Mouse (Mus musculus): ENCODE results near the gene Gm12184. TPM values are rescaled to one million over a fixed set of nuclear protein-coding genes. Genes with fewer than 3 reads are reported as not detected.
"Not testable (repeated sequence)": the region's sequence is repeated elsewhere in the genome, so short reads cannot be mapped to it uniquely, and the experiment has no call there.

The Gm12184 gene
- polyA plus RNA-seq (2016; fragmentation: Nextera tagmentation; extraction: Ambion mirVana): 4.2 and 13.6 TPM in 2 replicates

DNA sequence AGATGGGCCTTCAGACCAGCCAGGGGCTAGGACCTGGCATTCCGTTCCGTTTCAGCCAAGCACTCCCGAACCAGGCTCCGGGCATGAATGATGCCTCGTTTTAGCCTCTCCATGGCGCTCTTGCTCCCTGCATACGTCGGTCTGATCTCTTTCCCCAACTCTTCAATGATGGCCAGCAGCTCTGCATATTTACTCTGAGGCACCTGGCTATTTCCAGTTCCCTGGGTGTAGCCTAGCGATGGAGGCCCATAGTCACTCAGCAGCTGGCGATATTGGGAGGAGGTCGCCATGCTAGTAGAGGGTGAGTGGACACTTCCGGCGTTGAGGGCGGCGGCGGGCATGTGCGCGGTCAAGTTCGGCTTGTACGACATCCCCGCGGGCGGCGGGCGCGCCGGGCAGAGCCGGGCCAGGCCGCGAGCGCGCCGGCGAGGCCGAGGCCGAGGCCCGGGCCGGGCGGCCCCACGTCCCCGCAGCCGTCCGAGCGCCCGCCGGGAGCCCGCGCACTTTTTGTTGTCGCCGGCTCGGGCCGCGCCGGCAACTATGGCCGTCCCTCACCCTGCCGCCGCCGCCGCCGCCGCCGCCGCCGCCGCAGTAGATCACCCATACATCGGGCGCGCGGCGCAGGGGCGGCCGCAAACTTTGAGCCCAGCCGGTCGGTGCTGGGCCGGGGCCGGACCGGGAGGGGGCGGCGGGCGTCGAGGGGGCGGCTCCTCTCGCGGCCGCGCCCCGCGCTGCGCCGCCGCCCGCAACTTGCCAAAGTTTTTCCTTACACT lies at the start of gene Gm12184, which contains the start of gene Trim7:
Gm12184 (minus strand) TSS at position 677 of the 773 bp plus-strand sequence.
Trim7 (plus strand) TSS at position 162 of the 773 bp plus-strand sequence.
- ATAC-seq (ENCODE audit: insufficient number of reproducible peaks, insufficient read depth, low FRiP score, low TSS enrichment, low read depth): peak; percentile 79
- H3K36me3 ChIP-seq; H3K4me1 ChIP-seq (replicated peaks); H3K9me3 ChIP-seq: not testable (repeated sequence)
- peaks cover 19% of the 10 kb centered on the region for H3K27me3 ChIP-seq
- H3K9ac ChIP-seq (replicated peaks): peak within 1 kb of the TSS; percentile 51
- peak within 1 kb of the TSS; percentile 45 for H3K4me3 ChIP-seq (replicated peaks)
- peak within 1 kb of the TSS; percentile 59; the same call in 1 of the 2 replicates for H3K27ac ChIP-seq
- under 1% methylated on average over 27 of the region's 92 CpGs for WGBS
- H3K4me2 ChIP-seq: peak within 1 kb of the TSS; percentile 64

DNA sequence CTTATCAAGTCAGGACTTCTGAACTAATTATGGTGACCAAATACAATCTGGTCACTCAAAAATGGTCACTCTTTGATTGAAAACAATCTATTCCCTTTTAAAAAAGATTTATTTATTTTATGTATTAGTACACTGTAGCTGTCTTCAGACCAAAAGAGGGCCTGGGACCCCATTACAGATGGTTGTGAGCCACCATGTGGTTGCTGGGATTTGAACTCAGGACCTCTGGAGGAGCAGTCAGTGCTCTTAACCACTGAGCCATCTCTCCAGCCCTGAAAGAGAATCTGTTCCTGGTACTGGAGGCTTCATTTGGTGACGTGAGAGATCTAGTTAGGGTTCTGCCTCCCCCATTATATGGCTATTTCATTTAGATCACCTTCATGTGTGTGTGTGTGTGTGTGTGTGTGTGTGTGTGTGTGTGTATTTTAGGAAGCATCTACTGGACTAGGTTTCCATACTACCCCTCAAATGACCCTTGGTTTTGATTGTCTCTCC lies 48.9 kb upstream of the Gm12184 start:
- ATAC-seq (ENCODE audit: insufficient number of reproducible peaks, insufficient read depth, low FRiP score, low TSS enrichment, low read depth); H3K4me3 ChIP-seq (replicated peaks); H3K9ac ChIP-seq (replicated peaks); H3K9me3 ChIP-seq; H3K36me3 ChIP-seq; H3K27ac ChIP-seq; H3K4me2 ChIP-seq: not testable (repeated sequence)
- H3K4me1 ChIP-seq (replicated peaks): peaks cover 13% of the 10 kb centered on the region
- peaks cover 13% of the 10 kb centered on the region; the same call in 1 of the 2 replicates for H3K27me3 ChIP-seq
- 73% methylated on average over 1 of the region's 1 CpGs for WGBS

DNA sequence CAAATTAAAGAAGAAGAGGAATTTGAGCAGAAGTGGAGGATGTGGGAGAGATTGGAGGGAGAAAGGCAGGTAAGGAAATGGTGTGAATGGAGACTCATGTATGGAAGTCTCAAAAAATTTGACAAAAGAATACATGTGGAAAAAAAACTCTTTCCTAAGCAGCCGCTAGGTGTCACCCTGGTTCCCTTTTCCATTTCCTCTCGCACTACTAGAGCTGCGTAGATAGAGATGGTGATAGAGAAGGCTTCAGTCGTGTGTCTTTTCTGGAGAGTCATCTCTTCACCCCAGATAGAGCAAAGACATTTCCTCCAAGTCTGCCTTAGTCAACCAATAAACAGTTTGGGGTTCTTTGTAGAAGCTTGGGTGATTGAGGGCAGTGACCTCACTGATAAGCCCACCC lies 48.0 kb upstream of the Gm12184 start:
- Histone ChIP-seq H3K4me2 (no peak overlapping the region), H3K36me3 (no peaks in the 10 kb centered on the region), H3K9me3 (no peaks in the 10 kb centered on the region), H3K4me3 (replicated peaks) (no peak overlapping the region), H3K4me1 (replicated peaks) (peaks cover 15% of the 10 kb centered on the region), H3K27me3 (peaks cover 16% of the 10 kb centered on the region; the same call in 1 of the 2 replicates), H3K9ac (replicated peaks) (no peak overlapping the region), H3K27ac (no peak overlapping the region)
- no peak for ATAC-seq (ENCODE audit: insufficient number of reproducible peaks, insufficient read depth, low FRiP score, low TSS enrichment, low read depth)
- WGBS: 2% methylated on average over 4 of the region's 4 CpGs

DNA sequence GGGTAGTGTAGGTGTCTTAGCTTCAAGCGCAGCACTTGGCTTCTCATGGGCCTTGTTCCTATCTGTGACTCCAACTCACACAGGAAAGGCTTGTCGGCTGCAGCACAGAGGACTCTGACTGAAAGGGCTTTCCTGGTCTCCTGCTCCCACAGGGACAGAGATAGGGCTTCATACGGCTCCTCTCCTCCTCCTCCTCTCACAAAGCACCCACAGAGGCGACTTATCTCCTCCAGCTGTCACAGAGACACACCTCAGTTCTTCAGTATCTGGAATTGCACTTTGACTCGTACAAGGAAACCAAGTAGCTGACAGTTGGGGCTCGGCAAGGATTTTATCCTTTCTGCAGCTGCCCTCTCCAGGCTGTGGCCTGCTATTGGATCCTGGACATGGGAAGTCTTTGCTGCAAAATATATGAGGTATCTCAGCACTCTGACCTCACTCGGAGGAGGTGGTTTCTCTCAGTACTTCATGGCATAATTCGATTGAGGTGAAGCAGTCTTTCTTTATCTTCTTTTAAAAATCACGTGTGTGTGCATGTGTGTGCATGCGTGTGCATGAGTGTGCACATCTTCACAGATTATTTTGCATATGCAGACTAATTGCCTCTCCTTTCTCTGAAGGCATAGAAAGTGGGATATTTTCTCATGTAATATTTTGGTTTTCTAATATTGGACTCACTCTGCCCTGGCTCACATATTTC lies 47.3 kb upstream of the Gm12184 start:
- WGBS: 71% methylated on average over 10 of the region's 10 CpGs
- ATAC-seq (ENCODE audit: insufficient number of reproducible peaks, insufficient read depth, low FRiP score, low TSS enrichment, low read depth): no peak
- Histone ChIP-seq H3K4me3 (replicated peaks) (no peak overlapping the region), H3K27ac (no peak overlapping the region), H3K9me3 (no peaks in the 10 kb centered on the region), H3K36me3 (no peaks in the 10 kb centered on the region), H3K4me2 (no peak overlapping the region), H3K4me1 (replicated peaks) (peaks cover 15% of the 10 kb centered on the region), H3K27me3 (peaks cover 16% of the 10 kb centered on the region; the same call in 1 of the 2 replicates), H3K9ac (replicated peaks) (no peak overlapping the region)

DNA sequence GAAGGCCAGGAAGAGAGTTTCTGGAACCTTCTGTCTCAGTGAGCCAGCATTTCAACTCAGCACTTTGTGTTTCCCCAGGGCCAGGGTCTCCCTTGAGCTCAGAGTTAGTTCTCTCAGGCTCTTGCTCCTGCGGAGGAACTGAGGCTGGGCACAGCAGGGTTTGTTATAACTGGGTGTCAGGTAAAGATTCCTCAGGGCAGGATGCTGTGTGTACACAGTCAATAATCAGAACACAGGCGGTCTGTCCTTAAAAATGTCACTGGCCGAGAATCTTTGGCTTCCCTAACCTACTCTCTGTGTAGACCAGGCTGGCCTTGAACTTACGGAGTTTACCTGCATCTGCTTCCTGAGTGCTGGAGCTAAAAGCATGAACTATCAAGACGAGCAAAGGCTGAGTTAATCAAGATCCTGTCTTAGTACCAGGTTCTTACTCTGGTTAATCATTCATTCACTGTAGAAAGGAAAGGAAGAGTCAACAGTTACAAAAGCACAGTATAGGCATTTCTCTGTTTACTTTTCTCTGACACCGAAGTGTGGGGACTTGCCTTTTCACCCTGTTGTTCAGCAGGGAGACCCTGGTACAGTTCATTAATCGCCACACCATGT lies 46.3 kb upstream of the Gm12184 start:
- H3K27me3 ChIP-seq: peaks cover 16% of the 10 kb centered on the region
- no peak for ATAC-seq (ENCODE audit: insufficient number of reproducible peaks, insufficient read depth, low FRiP score, low TSS enrichment, low read depth)
- H3K4me3 ChIP-seq (replicated peaks): no peak overlapping the region
- H3K4me1 ChIP-seq (replicated peaks): peaks cover 15% of the 10 kb centered on the region
- no peak overlapping the region for H3K4me2 ChIP-seq
- H3K27ac ChIP-seq: 0 out of 2 replicates have a peak overlapping the region, but pooled peaks have one; percentile 29
- WGBS: 80% methylated on average over 7 of the region's 7 CpGs
- H3K36me3 ChIP-seq: no peaks in the 10 kb centered on the region
- no peaks in the 10 kb centered on the region for H3K9me3 ChIP-seq
- no peak overlapping the region for H3K9ac ChIP-seq (replicated peaks)

DNA sequence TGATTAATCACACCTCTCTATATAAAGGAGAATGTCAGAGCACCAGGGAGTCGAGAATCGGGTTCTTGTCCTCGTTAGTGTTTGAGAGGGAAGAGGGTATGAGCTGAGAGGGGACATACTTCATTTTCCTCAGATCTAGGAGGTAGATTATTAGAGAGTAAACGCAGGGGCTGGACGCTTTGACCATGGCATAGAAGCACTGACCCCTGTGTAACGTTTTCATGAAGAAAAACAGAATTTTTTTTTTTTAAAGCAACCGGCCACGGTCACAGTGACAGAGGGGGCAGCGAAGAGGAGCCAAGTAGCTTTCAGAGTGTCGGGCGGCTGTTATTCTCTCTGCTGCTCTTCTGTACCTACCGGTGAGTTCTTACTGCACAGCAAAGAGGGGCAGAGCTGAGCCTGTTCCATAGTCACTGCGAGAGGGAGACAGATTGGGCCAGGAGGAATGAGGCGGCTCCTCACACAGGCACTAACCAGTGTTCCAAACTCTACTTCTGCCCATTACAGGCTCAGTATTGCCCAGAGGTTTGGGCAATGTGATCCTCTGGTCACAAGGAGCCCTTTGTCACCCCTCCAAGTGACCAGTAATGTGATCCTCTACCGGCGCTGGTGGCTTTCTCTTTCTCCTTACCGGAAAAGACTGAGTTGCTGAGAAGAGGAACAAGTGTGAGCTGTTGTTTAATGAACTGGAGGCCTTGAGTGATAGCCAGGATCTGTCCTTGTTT lies 45.5 kb upstream of the Gm12184 start:
- peak overlapping the region; percentile 78 for H3K4me2 ChIP-seq
- peaks cover 16% of the 10 kb centered on the region for H3K27me3 ChIP-seq
- no peaks in the 10 kb centered on the region for H3K9me3 ChIP-seq
- WGBS: 7% methylated on average over 17 of the region's 17 CpGs
- peak overlapping the region; percentile 48 for H3K4me3 ChIP-seq (replicated peaks)
- H3K36me3 ChIP-seq: no peaks in the 10 kb centered on the region
- H3K9ac ChIP-seq (replicated peaks): peak overlapping the region; percentile 60; the same call in 1 of the 2 replicates
- no peak for ATAC-seq (ENCODE audit: insufficient number of reproducible peaks, insufficient read depth, low FRiP score, low TSS enrichment, low read depth)
- H3K27ac ChIP-seq: peak overlapping the region; percentile 29; the same call in 1 of the 2 replicates
- H3K4me1 ChIP-seq (replicated peaks): peaks cover 15% of the 10 kb centered on the region

DNA sequence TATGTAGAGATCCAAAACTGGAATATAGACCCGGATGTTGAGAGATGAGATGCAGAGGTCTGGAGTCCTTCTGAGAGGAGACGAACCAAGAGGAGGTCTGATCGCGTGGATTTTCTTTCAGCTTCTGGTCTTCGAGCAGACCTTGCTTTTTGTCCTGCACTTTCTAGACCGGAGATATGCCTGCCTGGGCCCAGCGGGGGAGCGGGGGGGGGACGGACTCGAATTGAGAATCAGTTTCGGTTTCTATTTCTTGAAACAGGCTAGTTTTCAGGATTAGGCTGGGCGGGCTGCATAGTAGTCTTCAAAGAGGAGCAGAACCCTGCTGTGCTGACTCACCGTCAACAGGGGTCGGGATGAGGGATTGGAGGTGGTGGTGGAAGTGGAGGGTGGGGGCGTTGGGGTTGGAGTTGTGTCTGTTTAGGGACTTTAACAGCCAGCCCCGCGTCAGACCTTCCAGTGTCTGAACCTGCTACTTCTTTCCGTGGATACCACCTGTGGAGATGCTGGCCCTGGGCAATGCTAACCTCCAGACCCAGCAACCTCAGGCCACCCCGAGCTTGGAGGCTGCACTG lies 44.8 kb upstream of the Gm12184 start, which contains the start of gene Irgm1:
Irgm1 (minus strand) TSS at position 483 of the 572 bp plus-strand sequence.
- no peaks in the 10 kb centered on the region for H3K9me3 ChIP-seq
- WGBS: 1% methylated on average over 19 of the region's 19 CpGs
- peak within 1 kb of the TSS; percentile 29; the same call in 1 of the 2 replicates for H3K27ac ChIP-seq
- peaks cover 16% of the 10 kb centered on the region for H3K27me3 ChIP-seq
- peak within 1 kb of the TSS; percentile 60 for H3K9ac ChIP-seq (replicated peaks)
- peak within 1 kb of the TSS; percentile 78 for H3K4me2 ChIP-seq
- H3K4me1 ChIP-seq (replicated peaks): peaks cover 15% of the 10 kb centered on the region
- ATAC-seq (ENCODE audit: insufficient number of reproducible peaks, insufficient read depth, low FRiP score, low TSS enrichment, low read depth): 0 out of 2 replicates have a peak, but pooled peaks have one; percentile 28
- peak within 1 kb of the TSS; percentile 48 for H3K4me3 ChIP-seq (replicated peaks)
- H3K36me3 ChIP-seq: no peaks in the 10 kb centered on the region

DNA sequence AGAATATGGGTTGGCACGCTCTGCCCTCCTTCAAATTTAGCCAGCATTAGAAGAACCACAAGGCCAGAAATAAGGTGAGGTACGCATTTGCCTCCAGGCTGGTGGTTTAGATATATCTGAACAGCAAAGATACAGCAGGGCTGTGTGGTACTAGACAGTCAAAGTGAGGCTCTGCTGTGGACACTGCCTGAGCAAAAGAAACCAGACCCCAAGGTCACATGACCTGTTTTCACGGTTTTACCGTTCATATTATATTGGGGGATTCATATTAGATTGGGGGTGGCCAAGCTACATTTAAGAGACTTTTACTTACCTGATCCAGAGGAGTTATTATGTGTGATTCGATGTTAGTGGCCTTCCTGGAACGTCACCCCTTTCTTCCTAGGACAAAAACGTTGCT lies 44.3 kb upstream of the Gm12184 start:
- H3K4me3 ChIP-seq (replicated peaks): peak overlapping the region; percentile 48
- WGBS: 36% methylated on average over 7 of the region's 7 CpGs
- H3K27me3 ChIP-seq: peaks cover 16% of the 10 kb centered on the region
- H3K9me3 ChIP-seq: no peaks in the 10 kb centered on the region
- peaks cover 15% of the 10 kb centered on the region for H3K4me1 ChIP-seq (replicated peaks)
- no peak for ATAC-seq (ENCODE audit: insufficient number of reproducible peaks, insufficient read depth, low FRiP score, low TSS enrichment, low read depth)
- no peaks in the 10 kb centered on the region for H3K36me3 ChIP-seq
- H3K9ac ChIP-seq (replicated peaks): peak overlapping the region; percentile 60
- H3K4me2 ChIP-seq: peak overlapping the region; percentile 78
- no peak overlapping the region for H3K27ac ChIP-seq

DNA sequence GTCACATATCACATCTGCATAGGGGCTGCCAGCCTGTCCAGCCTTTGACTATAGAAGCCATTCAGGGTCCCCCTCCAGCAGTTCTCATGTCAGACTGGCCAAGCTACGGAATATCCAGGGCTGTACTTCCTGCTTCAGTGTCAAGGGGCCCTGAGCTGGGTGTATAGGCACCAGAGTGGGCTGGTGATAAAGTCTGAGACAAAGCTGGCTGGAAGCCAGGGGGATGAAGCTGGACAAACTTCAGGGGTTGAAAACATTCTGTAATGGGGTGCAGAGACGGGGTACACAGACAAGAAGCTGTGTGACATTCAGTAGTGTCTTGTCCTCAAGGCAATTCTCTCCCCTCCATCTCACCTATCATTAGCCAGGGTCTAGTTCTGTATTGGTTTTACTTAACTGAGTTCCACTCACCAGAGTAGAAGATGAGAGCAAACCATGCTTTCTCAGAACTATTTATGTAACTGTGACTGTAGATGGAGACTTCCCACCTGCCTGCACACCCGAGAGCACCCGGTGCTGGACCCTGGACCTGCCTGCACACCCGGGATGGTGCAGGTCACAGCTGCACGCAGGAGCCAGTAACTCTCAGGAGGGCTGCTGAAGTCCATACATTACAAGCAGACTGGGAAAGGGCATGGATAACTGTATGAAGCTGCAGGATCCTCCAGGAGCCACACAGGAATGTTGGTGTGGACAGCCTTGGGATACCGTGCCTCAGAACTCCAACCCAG lies 43.1 kb upstream of the Gm12184 start:
- H3K27me3 ChIP-seq: peaks cover 16% of the 10 kb centered on the region
- no peak for ATAC-seq (ENCODE audit: insufficient number of reproducible peaks, insufficient read depth, low FRiP score, low TSS enrichment, low read depth)
- H3K9ac ChIP-seq (replicated peaks): no peak overlapping the region
- WGBS: 79% methylated on average over 7 of the region's 7 CpGs
- no peak overlapping the region for H3K27ac ChIP-seq
- no peak overlapping the region for H3K4me3 ChIP-seq (replicated peaks)
- peaks cover 15% of the 10 kb centered on the region for H3K4me1 ChIP-seq (replicated peaks)
- H3K9me3 ChIP-seq: no peaks in the 10 kb centered on the region
- no peaks in the 10 kb centered on the region for H3K36me3 ChIP-seq
- no peak overlapping the region for H3K4me2 ChIP-seq

DNA sequence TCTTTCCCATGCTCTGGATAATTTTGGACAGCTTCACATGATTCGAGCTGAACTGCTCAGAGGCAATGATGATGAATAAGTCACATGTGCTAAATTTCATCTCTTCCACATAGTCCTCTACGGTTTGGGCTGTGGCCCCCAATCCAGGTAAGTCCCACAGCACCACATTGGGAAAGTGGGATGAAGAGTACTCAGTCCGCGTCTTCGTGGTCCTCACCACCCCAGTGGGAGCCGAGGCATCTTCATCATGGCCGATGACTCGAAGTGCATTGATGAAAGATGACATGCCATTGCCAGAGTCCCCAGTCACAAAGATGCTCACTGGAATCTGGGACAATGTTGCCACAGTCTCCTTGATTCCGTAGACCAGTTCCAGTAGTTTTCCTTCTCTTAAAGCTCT lies 40.0 kb upstream of the Gm12184 start:
- Histone ChIP-seq H3K4me3 (replicated peaks) (no peak overlapping the region), H3K27ac (no peak overlapping the region), H3K9me3 (no peaks in the 10 kb centered on the region), H3K4me2 (no peak overlapping the region), H3K36me3 (no peaks in the 10 kb centered on the region), H3K9ac (replicated peaks) (no peak overlapping the region), H3K27me3 (peaks cover 3% of the 10 kb centered on the region; the same call in 1 of the 2 replicates), H3K4me1 (replicated peaks) (peaks cover 12% of the 10 kb centered on the region)
- 94% methylated on average over 9 of the region's 9 CpGs for WGBS
- no peak for ATAC-seq (ENCODE audit: insufficient number of reproducible peaks, insufficient read depth, low FRiP score, low TSS enrichment, low read depth)
